Mouse (Mus musculus): ENCODE data around the gene Piga.

Gene Piga

GRCm38 (mm10) chrX:164419471-164419939 lies at the start of gene Piga:
Gene Piga (plus strand): TSS chrX:164419787.
- peak; percentile 96 for DNase-seq (ENCODE audit: low spot score)

DNA sequence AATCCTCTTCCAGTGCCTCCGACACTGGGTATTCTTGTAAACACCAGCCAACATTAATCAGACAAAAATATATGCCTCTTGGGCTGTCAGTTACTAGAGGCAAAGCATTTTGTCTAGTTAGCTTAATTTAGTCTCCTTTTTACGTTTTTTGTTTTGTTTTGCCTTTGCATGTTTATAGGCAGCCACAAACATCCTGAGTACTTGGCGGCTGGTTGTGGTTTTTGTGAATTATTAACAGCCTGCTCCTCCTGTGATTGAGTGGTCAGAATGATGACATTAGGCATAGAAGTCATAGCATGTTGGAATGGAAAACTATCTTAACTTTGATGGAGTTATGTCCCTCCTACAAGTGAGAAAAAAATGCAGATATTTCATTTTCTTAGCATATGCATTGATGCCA lies 49.0 kb upstream of the Piga start:
- DNase-seq (ENCODE audit: low spot score) = no peak

DNA sequence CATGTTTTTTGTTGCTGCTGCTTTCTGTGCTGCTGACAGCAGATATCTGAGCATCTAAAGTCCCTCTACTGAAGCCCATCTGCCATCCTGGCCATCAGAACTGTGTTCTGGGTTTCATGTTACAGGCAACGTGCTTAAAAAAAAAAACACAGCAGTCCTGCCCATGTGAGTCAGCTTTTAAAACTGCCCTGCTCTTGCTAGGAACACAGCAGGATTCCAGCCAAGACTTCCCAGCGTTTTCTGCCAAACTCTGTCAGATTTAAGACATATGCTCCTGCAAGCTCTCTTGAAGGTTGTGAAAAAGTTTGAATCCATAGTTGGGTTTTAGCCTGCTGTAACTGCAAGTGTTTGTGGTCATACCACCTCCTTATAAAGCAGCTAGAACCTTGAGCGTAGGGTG lies 46.5 kb upstream of the Piga start, which contains the start of gene Vegfd:
Gene Vegfd (plus strand): TSS at position 298 of the 400 bp plus-strand sequence.
- peak; percentile 94 for DNase-seq (ENCODE audit: low spot score)

DNA sequence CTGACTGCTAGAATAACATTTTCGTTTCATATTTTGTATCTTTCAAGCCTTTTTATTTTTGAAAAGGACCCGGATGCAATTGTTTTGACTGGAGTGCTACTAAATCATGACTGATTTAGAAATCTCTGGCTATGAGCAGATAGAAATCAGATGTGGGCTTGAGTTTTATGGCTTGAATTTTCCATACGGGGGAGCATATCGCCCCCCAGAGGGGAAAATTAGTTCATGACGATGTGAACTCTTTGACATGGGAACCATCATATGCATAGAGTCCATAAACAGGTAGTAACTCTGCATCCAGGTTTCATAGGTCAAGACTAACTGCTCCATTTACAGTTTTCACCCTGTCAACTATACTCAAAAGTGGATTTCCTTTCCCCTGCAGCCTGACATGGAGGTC lies 45.0 kb upstream of the Piga start:
- DNase-seq (ENCODE audit: low spot score) = peak; percentile 63

DNA sequence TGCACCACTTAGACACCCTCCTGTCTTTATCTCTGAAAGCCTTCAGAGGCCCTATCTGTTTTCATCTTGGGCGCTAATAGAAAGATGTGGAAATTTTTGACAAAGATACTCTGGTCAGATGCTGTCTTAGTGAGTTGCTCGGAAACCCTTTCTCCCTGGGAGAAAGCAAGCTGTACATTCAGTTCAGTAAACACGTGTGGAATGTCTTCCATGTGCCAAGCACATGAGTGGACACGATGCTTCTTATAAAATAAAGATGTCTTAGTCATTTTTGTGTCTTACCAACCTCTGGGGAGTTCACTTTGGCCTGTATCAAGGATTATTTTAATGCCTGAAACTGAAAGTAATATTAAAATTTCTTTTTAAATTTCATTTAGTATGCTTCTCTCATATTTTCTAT lies 39.9 kb upstream of the Piga start:
- peak; percentile 25 for DNase-seq (ENCODE audit: low spot score)

GRCm38 (mm10) chrX:164381618-164382408 lies 37.8 kb upstream of the Piga start:
- DNase-seq (ENCODE audit: low spot score) = peak; percentile 76

DNA sequence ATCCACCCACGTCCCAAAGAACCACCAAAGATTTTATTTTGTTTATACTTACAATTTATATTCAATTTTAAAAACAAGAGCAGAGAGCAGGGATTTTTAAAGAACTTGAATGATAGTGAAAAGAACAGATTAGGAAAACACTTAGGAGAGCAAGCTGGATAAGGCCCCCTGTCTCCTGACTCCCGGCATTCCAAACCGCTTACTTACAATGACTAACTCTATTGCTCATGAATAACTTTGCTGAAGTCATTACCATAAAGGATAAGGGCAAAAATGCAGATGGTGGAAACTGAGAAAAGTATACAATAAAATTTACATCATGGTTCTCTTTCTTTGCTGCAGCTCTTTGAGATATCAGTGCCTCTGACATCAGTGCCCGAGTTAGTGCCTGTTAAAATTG lies 25.5 kb upstream of the Piga start:
- DNase-seq (ENCODE audit: low spot score) = no peak

DNA sequence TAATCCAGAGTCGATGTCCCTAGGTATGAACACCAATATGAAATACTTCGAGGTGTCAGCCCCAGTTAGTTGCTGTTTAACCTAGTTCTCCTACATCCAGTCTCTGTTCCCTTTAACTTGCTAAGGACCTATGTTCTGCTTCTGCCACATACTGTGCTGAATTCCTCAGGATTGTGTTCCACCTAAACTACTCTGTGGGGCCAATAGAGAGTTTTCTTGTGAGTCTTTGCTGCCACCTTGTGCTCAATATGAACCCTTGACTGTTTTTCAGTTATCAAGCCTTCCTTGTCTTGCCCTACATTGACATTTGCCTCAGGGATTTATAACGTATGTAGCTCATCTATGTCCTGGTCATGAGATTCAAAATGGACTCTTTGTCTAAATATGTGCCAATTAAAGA lies 21.1 kb upstream of the Piga start:
- DNase-seq (ENCODE audit: low spot score) = peak; percentile 67

DNA sequence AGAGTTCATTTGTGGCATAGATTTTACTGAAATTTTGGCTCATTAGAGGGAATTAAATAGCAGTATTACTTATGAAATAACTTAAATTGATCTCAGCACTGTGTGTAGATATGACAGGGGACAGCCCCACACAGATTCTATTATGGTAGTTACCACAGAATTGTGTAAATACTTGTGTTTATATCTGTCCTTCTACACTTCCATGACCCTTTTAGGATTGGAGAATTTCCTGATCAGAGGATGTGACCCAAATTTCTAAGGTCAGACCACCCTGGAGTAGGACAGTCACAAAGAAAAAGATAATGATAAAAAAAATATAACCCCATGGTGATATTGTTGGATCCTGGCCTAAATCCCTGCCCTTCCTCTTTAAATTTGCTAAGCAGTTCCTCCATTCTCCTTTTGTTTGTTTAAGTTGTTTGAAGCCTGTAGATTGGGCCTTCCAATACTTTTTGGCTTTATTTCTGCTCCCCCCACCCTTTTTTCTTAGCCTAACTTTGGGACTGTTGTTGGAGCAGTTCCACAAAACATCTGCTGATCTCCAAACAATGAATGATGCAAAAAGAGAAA lies 14.4 kb upstream of the Piga start:
- DNase-seq (ENCODE audit: low spot score) = no peak

GRCm38 (mm10) chrX:164406133-164407022 lies 13.2 kb upstream of the Piga start:
- DNase-seq (ENCODE audit: low spot score) = no peak

- DNase-seq (ENCODE audit: low spot score) = peak; percentile 49
Measured at GRCm38 (mm10) chrX:164408301-164408927, 11.2 kb upstream of the Piga start.

- DNase-seq (ENCODE audit: low spot score) = no peak
Measured at GRCm38 (mm10) chrX:164410562-164410961, 9.0 kb upstream of the Piga start.

DNA sequence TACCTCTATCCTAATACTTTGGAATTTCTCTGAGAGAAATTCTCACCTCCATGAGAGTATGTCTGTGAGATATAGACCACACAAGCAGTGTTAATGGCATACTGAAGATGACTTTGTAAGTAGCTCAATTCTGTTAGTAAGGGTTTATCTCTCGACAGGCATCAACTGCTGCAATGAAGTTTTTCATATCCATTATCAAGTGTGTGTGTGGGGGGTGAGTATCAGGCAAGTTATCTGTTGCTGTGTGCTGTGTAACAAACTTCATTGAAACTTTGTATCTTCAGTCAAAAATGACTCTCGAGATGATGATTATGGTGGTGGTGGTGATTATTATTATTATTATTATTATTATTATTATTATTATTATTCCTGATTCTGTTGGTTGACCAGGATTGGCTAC lies 2.8 kb upstream of the Piga start:
- no peak for DNase-seq (ENCODE audit: low spot score)

DNA sequence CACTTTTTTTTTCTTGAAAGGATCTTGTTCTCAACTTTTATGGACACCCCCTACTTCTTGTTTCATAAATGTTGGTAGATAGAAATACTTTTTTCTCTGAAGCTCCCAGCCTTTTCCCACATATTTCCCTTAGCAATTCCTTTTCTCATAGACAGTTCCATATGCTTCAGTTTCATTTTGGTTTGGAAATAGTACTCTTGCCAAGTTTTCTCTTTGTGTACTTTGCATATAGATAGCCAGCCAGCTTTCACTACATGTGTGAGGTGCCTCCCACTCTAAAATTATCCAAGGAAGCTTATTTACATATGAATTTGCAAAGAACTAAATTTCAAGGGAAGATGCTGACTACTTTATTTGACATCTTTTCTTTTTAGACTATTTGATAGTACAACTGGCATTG lies 1.6 kb upstream of the Piga start:
- DNase-seq (ENCODE audit: low spot score) = no peak

- DNase-seq (ENCODE audit: low spot score) = no peak
Measured at GRCm38 (mm10) chrX:164419955-164420354, 368 bp downstream of the Piga start.

DNA sequence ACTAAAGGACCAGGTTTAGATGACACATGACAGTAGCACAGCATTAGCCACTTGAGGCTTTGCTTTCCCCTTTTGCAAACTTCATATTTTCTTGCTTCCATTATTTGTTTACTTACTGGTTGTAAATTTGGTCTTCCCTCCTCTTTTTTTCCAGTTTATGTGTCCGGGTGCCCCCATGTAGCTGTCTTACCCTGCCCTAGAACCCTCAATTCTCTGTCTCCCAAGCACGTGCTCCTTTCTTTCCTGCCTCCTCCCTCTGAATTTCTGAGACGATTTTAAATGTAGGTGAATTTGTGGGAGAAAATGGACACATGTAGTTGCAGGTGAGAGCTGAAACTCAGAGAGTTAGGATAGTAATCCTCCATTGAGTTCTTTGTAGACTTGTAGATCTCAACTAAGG lies 931 bp downstream of the Piga start:
- no peak for DNase-seq (ENCODE audit: low spot score)

- DNase-seq (ENCODE audit: low spot score) = no peak
Measured at GRCm38 (mm10) chrX:164424821-164425220, 5.2 kb downstream of the Piga start.

GRCm38 (mm10) chrX:164427295-164427694 lies 7.7 kb downstream of the Piga start:
- no peak for DNase-seq (ENCODE audit: low spot score)

DNA sequence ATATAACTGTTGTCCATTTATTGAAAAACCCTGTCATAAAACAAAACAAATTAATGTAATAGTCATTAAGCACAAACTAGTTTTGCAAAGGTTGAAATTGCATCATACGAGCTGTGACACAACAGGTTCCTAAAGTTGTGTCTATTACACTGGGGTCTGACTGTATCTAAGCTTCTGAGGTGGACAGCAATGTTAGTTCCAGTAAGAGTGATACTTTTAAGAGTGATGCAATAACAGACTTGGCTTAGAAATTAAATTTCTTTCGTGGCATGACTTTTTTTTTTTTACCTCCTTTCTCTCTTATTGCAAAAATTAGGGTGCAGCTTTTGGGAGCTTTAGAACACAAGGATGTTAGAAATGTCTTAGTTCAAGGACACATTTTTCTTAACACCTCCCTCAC lies 8.6 kb downstream of the Piga start:
- peak; percentile 7 for DNase-seq (ENCODE audit: low spot score)

DNA sequence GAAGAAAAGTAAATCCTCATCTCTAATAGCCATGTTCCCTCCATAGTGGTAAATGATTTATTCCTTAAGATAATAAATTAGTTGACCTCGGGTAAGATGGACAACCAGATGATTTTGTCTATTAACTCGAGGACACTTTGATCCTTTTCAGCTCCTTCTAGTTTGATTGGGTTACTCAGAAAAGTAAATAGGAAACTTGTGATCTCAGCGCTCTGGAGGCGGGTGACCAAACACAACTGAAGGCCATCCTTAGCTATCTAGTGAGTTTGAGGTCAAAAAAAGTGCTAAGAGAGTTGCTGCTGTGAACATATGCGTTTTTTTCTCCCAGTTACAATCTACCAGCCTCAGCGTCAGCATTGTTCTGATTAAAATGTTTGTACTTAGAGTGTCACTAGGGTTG lies 11.0 kb downstream of the Piga start:
- DNase-seq (ENCODE audit: low spot score) = no peak

DNA sequence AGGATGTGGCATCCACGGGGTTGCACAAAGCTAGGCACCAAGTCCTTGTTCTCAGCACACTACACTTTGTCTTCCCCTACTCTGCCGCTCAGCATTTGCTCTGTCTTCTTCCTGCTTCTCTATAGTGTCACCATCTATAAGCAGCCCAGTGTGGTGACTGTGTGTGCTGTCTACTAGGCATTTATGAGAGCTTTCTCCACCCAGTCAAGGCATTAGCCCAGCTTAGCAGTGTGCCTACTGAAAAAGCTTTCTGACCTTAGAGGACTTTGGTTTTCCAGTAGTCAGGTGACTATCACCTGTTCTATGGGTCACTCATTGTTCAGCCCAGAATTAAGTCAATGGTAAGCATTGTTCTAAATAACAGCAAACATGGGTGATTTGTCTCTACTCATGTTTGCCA lies 11.5 kb downstream of the Piga start:
- DNase-seq (ENCODE audit: low spot score) = no peak

DNA sequence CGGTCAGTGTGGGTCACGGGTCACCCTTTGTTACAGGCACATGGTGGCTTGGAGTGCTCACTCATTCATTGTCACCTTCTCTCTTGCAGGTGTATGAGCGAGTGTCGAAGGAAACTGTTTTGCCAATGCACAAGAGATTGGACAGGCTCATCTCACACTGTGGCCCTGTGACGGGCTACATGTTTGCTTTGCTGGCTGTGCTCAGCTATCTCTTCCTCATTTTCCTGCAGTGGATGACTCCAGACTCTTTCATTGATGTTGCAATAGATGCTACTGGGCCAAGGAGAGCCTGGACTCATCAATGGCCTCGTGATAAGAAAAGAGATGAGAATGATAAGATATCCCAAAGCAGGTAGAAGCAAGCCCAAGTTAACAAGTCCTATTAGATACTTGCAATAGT lies 12.0 kb downstream of the Piga start:
- no peak for DNase-seq (ENCODE audit: low spot score)
